Mouse (Mus musculus): ENCODE data around the gene Lrrfip1.

GRCm38 (mm10) chr1:91006708-91007107 lies 8.2 kb downstream of the Lrrfip1 start:
- TF ChIP-seq POLR2A (IDR thresholded peaks at IDR 0.05; ENCODE audit: extremely low read depth, insufficient read depth, low read length): no peak
- no peak for TF ChIP-seq CTCF (IDR thresholded peaks at IDR 0.05; ENCODE audit: extremely low read depth, insufficient read depth, low read length)
